Mouse (Mus musculus): ENCODE measurements around the gene Arhgef38. TPM values are rescaled to one million over a fixed set of nuclear protein-coding genes. Genes with fewer than 3 reads are reported as not detected.

Arhgef38 gene
- polyA plus RNA-seq, 1 experiment: not detected

GRCm38 (mm10) chr3:133227258-133228012, 7.3 kb downstream of the Arhgef38 start:
- no peak for TF ChIP-seq CTCF (IDR thresholded peaks at IDR 0.05; ENCODE audit: control insufficient read depth, insufficient read depth, low read length)
- no peak for TF ChIP-seq POLR2A (IDR thresholded peaks at IDR 0.05; ENCODE audit: borderline replicate concordance, control insufficient read depth, low read depth, low read length)
- Histone ChIP-seq H3K4me1 (ENCODE audit: control insufficient read depth, insufficient read depth, low read length) (no peaks in the 10 kb centered on the region), H3K4me3 (replicated peaks; ENCODE audit: control insufficient read depth, low read depth, low read length) (no peak overlapping the region), H3K27ac (ENCODE audit: control insufficient read depth, insufficient read depth, low read depth, low read length, poor library complexity) (no peak overlapping the region)
- WGBS: 83% methylated on average over 19 of the region's 19 CpGs

- H3K4me1 ChIP-seq (ENCODE audit: control insufficient read depth, insufficient read depth, low read length): peaks cover 2% of the 10 kb centered on the region; the same call in 1 of the 2 replicates
- TF ChIP-seq POLR2A (IDR thresholded peaks at IDR 0.05; ENCODE audit: borderline replicate concordance, control insufficient read depth, low read depth, low read length) (no peak), CTCF (IDR thresholded peaks at IDR 0.05; ENCODE audit: control insufficient read depth, insufficient read depth, low read length) (no peak)
- 86% methylated on average over 7 of the region's 7 CpGs for WGBS
- H3K4me3 ChIP-seq (replicated peaks; ENCODE audit: control insufficient read depth, low read depth, low read length): no peak overlapping the region
- no peak overlapping the region for H3K27ac ChIP-seq (ENCODE audit: control insufficient read depth, insufficient read depth, low read depth, low read length, poor library complexity)
These were observed 16.2 kb downstream of the Arhgef38 start for GRCm38 (mm10) chr3:133218501-133218900.

GRCm38 (mm10) chr3:133215198-133215819, 19.4 kb downstream of the Arhgef38 start:
- TF ChIP-seq POLR2A (IDR thresholded peaks at IDR 0.05; ENCODE audit: borderline replicate concordance, control insufficient read depth, low read depth, low read length) (no peak), CTCF (IDR thresholded peaks at IDR 0.05; ENCODE audit: control insufficient read depth, insufficient read depth, low read length) (no peak)
- Histone ChIP-seq H3K4me1 (ENCODE audit: control insufficient read depth, insufficient read depth, low read length) (peaks cover 2% of the 10 kb centered on the region; the same call in 1 of the 2 replicates), H3K4me3 (replicated peaks; ENCODE audit: control insufficient read depth, low read depth, low read length) (no peak overlapping the region), H3K27ac (ENCODE audit: control insufficient read depth, insufficient read depth, low read depth, low read length, poor library complexity) (no peak overlapping the region)
- 57% methylated on average over 5 of the region's 5 CpGs for WGBS

GRCm38 (mm10) chr3:133213434-133214114, 21.2 kb downstream of the Arhgef38 start:
- 88% methylated on average over 3 of the region's 3 CpGs for WGBS
- Histone ChIP-seq H3K4me1 (ENCODE audit: control insufficient read depth, insufficient read depth, low read length) (peaks cover 2% of the 10 kb centered on the region; the same call in 1 of the 2 replicates), H3K27ac (ENCODE audit: control insufficient read depth, insufficient read depth, low read depth, low read length, poor library complexity) (no peak overlapping the region), H3K4me3 (replicated peaks; ENCODE audit: control insufficient read depth, low read depth, low read length) (no peak overlapping the region)
- TF ChIP-seq POLR2A (IDR thresholded peaks at IDR 0.05; ENCODE audit: borderline replicate concordance, control insufficient read depth, low read depth, low read length): no peak

GRCm38 (mm10) chr3:133211324-133211723, 23.4 kb downstream of the Arhgef38 start:
- Histone ChIP-seq H3K4me3 (replicated peaks; ENCODE audit: control insufficient read depth, low read depth, low read length) (no peak overlapping the region), H3K4me1 (ENCODE audit: control insufficient read depth, insufficient read depth, low read length) (peaks cover 2% of the 10 kb centered on the region; the same call in 1 of the 2 replicates), H3K27ac (ENCODE audit: control insufficient read depth, insufficient read depth, low read depth, low read length, poor library complexity) (no peak overlapping the region)
- TF ChIP-seq CTCF (IDR thresholded peaks at IDR 0.05; ENCODE audit: control insufficient read depth, insufficient read depth, low read length): no peak
- TF ChIP-seq POLR2A (IDR thresholded peaks at IDR 0.05; ENCODE audit: borderline replicate concordance, control insufficient read depth, low read depth, low read length): no peak
- WGBS: 67% methylated on average over 3 of the region's 3 CpGs

GRCm38 (mm10) chr3:133203713-133204112, 31.0 kb downstream of the Arhgef38 start:
- H3K4me1 ChIP-seq (ENCODE audit: control insufficient read depth, insufficient read depth, low read length): no peaks in the 10 kb centered on the region; the same call in 1 of the 2 replicates
- TF ChIP-seq POLR2A (IDR thresholded peaks at IDR 0.05; ENCODE audit: borderline replicate concordance, control insufficient read depth, low read depth, low read length) (no peak), CTCF (IDR thresholded peaks at IDR 0.05; ENCODE audit: control insufficient read depth, insufficient read depth, low read length) (no peak)
- WGBS: 57% methylated on average over 2 of the region's 2 CpGs
- no peak overlapping the region for H3K4me3 ChIP-seq (replicated peaks; ENCODE audit: control insufficient read depth, low read depth, low read length)
- H3K27ac ChIP-seq (ENCODE audit: control insufficient read depth, insufficient read depth, low read depth, low read length, poor library complexity): no peak overlapping the region

- H3K4me1 ChIP-seq (ENCODE audit: control insufficient read depth, insufficient read depth, low read length): no peaks in the 10 kb centered on the region; the same call in 1 of the 2 replicates
- no peak overlapping the region for H3K4me3 ChIP-seq (replicated peaks; ENCODE audit: control insufficient read depth, low read depth, low read length)
- no peak for TF ChIP-seq POLR2A (IDR thresholded peaks at IDR 0.05; ENCODE audit: borderline replicate concordance, control insufficient read depth, low read depth, low read length)
- no peak for TF ChIP-seq CTCF (IDR thresholded peaks at IDR 0.05; ENCODE audit: control insufficient read depth, insufficient read depth, low read length)
- WGBS: 88% methylated on average over 13 of the region's 13 CpGs
- no peak overlapping the region for H3K27ac ChIP-seq (ENCODE audit: control insufficient read depth, insufficient read depth, low read depth, low read length, poor library complexity)
These were observed 32.6 kb downstream of the Arhgef38 start for GRCm38 (mm10) chr3:133202171-133202570.

- H3K4me1 ChIP-seq (ENCODE audit: control insufficient read depth, insufficient read depth, low read length): no peaks in the 10 kb centered on the region
- no peak overlapping the region for H3K4me3 ChIP-seq (replicated peaks; ENCODE audit: control insufficient read depth, low read depth, low read length)
- H3K27ac ChIP-seq (ENCODE audit: control insufficient read depth, insufficient read depth, low read depth, low read length, poor library complexity): no peak overlapping the region
- no peak for TF ChIP-seq CTCF (IDR thresholded peaks at IDR 0.05; ENCODE audit: control insufficient read depth, insufficient read depth, low read length)
- no peak for TF ChIP-seq POLR2A (IDR thresholded peaks at IDR 0.05; ENCODE audit: borderline replicate concordance, control insufficient read depth, low read depth, low read length)
- 87% methylated on average over 3 of the region's 3 CpGs for WGBS
These were observed 45.8 kb downstream of the Arhgef38 start for GRCm38 (mm10) chr3:133188930-133189329.
